Mouse (Mus musculus) CD8-positive naive resting alpha-beta T cell, adult 57 days (primary cell): ENCODE data around the gene Rims3. TPM values are rescaled to one million over a fixed set of nuclear protein-coding genes. Genes with fewer than 3 reads are reported as not detected.

Source experiments
- total RNA-seq: library from RNA; stranded (reverse); gene quantifications from one replicate; pipeline ENCODE4 v1.2.4, GENCODE M21; 2023

Rims3 gene
- 3.0 TPM for total RNA-seq

GRCm38 (mm10) chr4:120854588-120855319, at the start of gene Rims3:
Gene Rims3, plus strand, starts transcription at chr4:120854816.

GRCm38 (mm10) chr4:120831472-120831871, 23.1 kb upstream of the Rims3 start, which contains the start of gene Nfyc:
Gene Nfyc, minus strand, starts transcription at chr4:120831572.

GRCm38 (mm10) chr4:120924554-120925299, 70.1 kb downstream of the Rims3 start, which contains the start of gene Exo5:
Gene Exo5, minus strand, starts transcription at chr4:120925017.

Other genes with a start within 250 kb of the Rims3 start
- 0.70 TPM for gene Cited4, start 188.2 kb upstream of the Rims3 start, total RNA-seq
- not detected for gene Kcnq4, start 106.2 kb upstream of the Rims3 start, total RNA-seq
- 74.8 TPM for gene Nfyc, start 23.2 kb upstream of the Rims3 start, total RNA-seq
- 8.3 TPM for gene Exo5, start 70.2 kb downstream of the Rims3 start, total RNA-seq
- 11.4 TPM for gene Zfp69, start 96.9 kb downstream of the Rims3 start, total RNA-seq
- 273 TPM for gene Smap2, start 162.4 kb downstream of the Rims3 start, total RNA-seq
- gene Col9a2, start 184.6 kb downstream of the Rims3 start, total RNA-seq = not detected
- 27.3 TPM for gene Zmpste24, start 243.4 kb downstream of the Rims3 start, total RNA-seq